Mouse (Mus musculus) stomach, postnatal 0 days (tissue): ENCODE measurements around the gene Cdh23.

ENCODE experiments used
- CTCF ChIP-seq: IDR thresholded peaks from 2 replicates; pipeline ENCODE4 v1.5.1; 2016; ENCODE audit warnings: antibody characterized with exemption, low read depth, mild to moderate bottlenecking, moderate library complexity
- EP300 ChIP-seq: optimal IDR thresholded peaks from 2 replicates; pipeline ENCODE3; 2016; ENCODE audit warnings: antibody characterized with exemption

GRCm38 (mm10) chr10:60691671-60692390 is 4.5 kb downstream of the Cdh23 start:
- TF ChIP-seq CTCF (no peak), EP300 (no peak)
